In the genomic region with DNA sequence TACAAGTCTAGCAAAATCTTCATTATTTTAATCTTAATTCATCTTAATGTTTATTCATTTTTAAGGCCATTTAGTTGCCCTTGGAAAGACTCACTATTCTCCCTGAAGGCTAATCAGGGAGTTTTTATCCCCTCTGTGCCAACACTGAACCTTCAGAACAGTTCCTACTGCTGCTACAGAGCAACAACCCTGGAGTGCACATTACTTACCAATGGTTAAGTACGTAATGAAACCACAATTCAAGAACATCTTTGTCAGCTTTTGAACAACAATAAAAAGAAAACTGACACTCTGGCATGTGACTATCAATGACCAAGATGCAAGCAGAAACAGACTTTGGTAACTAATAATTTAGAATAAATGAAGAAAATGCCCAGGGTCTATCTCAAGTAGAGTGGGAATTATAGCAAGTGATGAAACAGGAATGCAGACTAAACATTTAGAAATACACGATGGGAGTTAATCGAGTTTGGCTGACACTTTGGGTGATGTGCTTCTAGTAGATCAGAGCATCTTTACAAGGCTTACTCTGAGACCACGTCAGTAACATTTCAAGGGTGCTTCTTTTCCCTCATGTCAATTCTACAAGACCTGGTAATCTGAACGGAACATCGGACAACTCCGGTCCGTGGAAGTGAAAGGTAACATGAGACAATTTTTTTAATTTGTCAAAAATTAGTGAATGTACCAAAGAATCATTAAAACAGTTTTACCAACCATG, we compare ENCODE assay signal across 8 mouse cellular contexts. TPM values are rescaled to one million over a fixed set of nuclear protein-coding genes. Genes with fewer than 3 reads are reported as not detected.
DNase-seq lines count a peak whose midpoint lies in the region; ATAC-seq and TF ChIP-seq lines count a peak whose summit lies in the region.
"Had no signal": no experiment of that assay in that cellular context is flagged by ENCODE, and none has a peak within 500 bp of the region (broad histone marks: within the 10 kb centered on the region; RNA-seq: fewer than 3 reads in every experiment).

No protein-coding gene starts in this region.

- WGBS in forebrain, embryonic 13.5 days = 28% methylated on average over 8 of the region's 8 CpGs
- WGBS in limb, embryonic 14.5 days = 32% methylated on average over 8 of the region's 8 CpGs
- 23% methylated on average over 8 of the region's 8 CpGs for WGBS in stomach, postnatal 0 days

- peaks cover 5% of the 10 kb centered on the region; the same call in 1 of the 2 replicates for H3K9me3 ChIP-seq in megakaryocyte, embryonic 14.5 days
- H3K9me3 ChIP-seq in forebrain, embryonic 13.5 days (replicated peaks) = no peaks in the 10 kb centered on the region
- H3K9me3 ChIP-seq in limb, embryonic 14.5 days (ENCODE audit: control insufficient read depth, low read length) = no peaks in the 10 kb centered on the region
- no peaks in the 10 kb centered on the region for H3K9me3 ChIP-seq in stomach, postnatal 0 days (ENCODE audit: control insufficient read depth, low read length)

- H3K27ac ChIP-seq in forebrain, embryonic 13.5 days = no peak overlapping the region
- H3K27ac ChIP-seq in limb, embryonic 14.5 days (replicated peaks; ENCODE audit: low read depth, low read length) = no peak overlapping the region
- H3K27ac ChIP-seq in stomach, postnatal 0 days (replicated peaks) = no peak overlapping the region

- no peak for TF ChIP-seq CTCF in stomach, postnatal 0 days (IDR thresholded peaks at IDR 0.05; ENCODE audit: low read depth)

- H3K4me3 ChIP-seq in megakaryocyte, embryonic 14.5 days (replicated peaks) = peak overlapping the region; percentile 98
- peak overlapping the region; percentile 99 for H3K4me3 ChIP-seq in forebrain, embryonic 13.5 days
- peak overlapping the region; percentile 95 for H3K4me3 ChIP-seq in limb, embryonic 14.5 days (replicated peaks; ENCODE audit: low read length)
- peak overlapping the region; percentile 100 for H3K4me3 ChIP-seq in stomach, postnatal 0 days (ENCODE audit: low read depth, low read length)

- H3K4me1 ChIP-seq in megakaryocyte, embryonic 14.5 days = peaks cover 41% of the 10 kb centered on the region
- H3K4me1 ChIP-seq in forebrain, embryonic 13.5 days = peaks cover 31% of the 10 kb centered on the region
- H3K4me1 ChIP-seq in limb, embryonic 14.5 days (ENCODE audit: control insufficient read depth, insufficient read depth, low read length) = peaks cover 11% of the 10 kb centered on the region
- peaks cover 4% of the 10 kb centered on the region; the same call in 1 of the 2 replicates for H3K4me1 ChIP-seq in stomach, postnatal 0 days (replicated peaks; ENCODE audit: control insufficient read depth, insufficient read depth)

- no peak for ATAC-seq in megakaryocyte, adult 5-6 weeks (ENCODE audit: poor library complexity, severe bottlenecking)
- ATAC-seq in forebrain, embryonic 13.5 days = no peak
- no peak for ATAC-seq in limb, embryonic 14.5 days (ENCODE audit: low FRiP score, low read depth)
- ATAC-seq in stomach, postnatal 0 days (ENCODE audit: low FRiP score, low TSS enrichment) = no peak

- peaks cover 10% of the 10 kb centered on the region for H3K36me3 ChIP-seq in megakaryocyte, embryonic 14.5 days (replicated peaks; ENCODE audit: low read length)
- no peaks in the 10 kb centered on the region for H3K36me3 ChIP-seq in forebrain, embryonic 13.5 days (ENCODE audit: poor library complexity, severe bottlenecking)
- H3K36me3 ChIP-seq in limb, embryonic 14.5 days (ENCODE audit: control insufficient read depth, insufficient read depth, low read length) = no peaks in the 10 kb centered on the region
- H3K36me3 ChIP-seq in stomach, postnatal 0 days (ENCODE audit: control insufficient read depth, insufficient read depth, low read length) = no peaks in the 10 kb centered on the region

- DNase-seq in limb, embryonic 14.5 days (ENCODE audit: low spot score) = no peak
- DNase-seq in stomach, postnatal 0 days (ENCODE audit: low spot score) = no peak
- DNase-seq in layer of hippocampus, adult 8-10 months (ENCODE audit: low spot score in 2 of 2) = no peak
- DNase-seq in layer of hippocampus, adult 18-20 months (ENCODE audit: low spot score in 2 of 2) = no peak
- DNase-seq: left cerebral cortex, postnatal 4 days had no signal

- no peaks in the 10 kb centered on the region for H3K27me3 ChIP-seq in megakaryocyte, embryonic 14.5 days (replicated peaks)
- H3K27me3 ChIP-seq in forebrain, embryonic 13.5 days = no peaks in the 10 kb centered on the region
- no peaks in the 10 kb centered on the region for H3K27me3 ChIP-seq in limb, embryonic 14.5 days (ENCODE audit: control insufficient read depth, insufficient read depth, low read length)
- no peaks in the 10 kb centered on the region for H3K27me3 ChIP-seq in stomach, postnatal 0 days (ENCODE audit: control insufficient read depth, insufficient read depth, low read length)

- no peak for TF ChIP-seq EP300 in stomach, postnatal 0 days (optimal IDR thresholded peaks at IDR 0.05)

- no peak for TF ChIP-seq POLR2A in limb, embryonic 14.5 days (IDR thresholded peaks at IDR 0.05; ENCODE audit: borderline replicate concordance, extremely low read depth, insufficient read depth, insufficient read length)

- peak overlapping the region; percentile 73 for H3K4me2 ChIP-seq in forebrain, embryonic 13.5 days
- H3K4me2 ChIP-seq in limb, embryonic 14.5 days (replicated peaks; ENCODE audit: low read depth, low read length, severe bottlenecking) = peak overlapping the region; percentile 80
- peak overlapping the region; percentile 77 for H3K4me2 ChIP-seq in stomach, postnatal 0 days (replicated peaks; ENCODE audit: low read depth)

- peak overlapping the region; percentile 100 for H3K9ac ChIP-seq in forebrain, embryonic 13.5 days
- H3K9ac ChIP-seq in limb, embryonic 14.5 days (ENCODE audit: low read depth, low read length, severe bottlenecking) = peak overlapping the region; percentile 99; the same call in 1 of the 2 replicates
- H3K9ac ChIP-seq in stomach, postnatal 0 days (ENCODE audit: low read length) = peak overlapping the region; percentile 35; the same call in 1 of the 2 replicates

RNA-seq across cellular contexts. Expression of gene Fbxo11, which starts 2.1 kb away (rescaled TPM):
- 1.1 TPM in 2 replicates for polyA plus RNA-seq in megakaryocyte, embryonic 14.5 days (2012; ENCODE audit: insufficient read depth, low replicate concordance)
- total RNA-seq in megakaryocyte, adult 5-6 weeks (2015) = 43.6 and 45.8 TPM in 2 replicates
- total RNA-seq in megakaryocyte, adult 5-6 weeks (2017) = 30.7 and 41.6 TPM in 2 replicates
- 28.0 and 28.6 TPM in 2 replicates for polyA plus RNA-seq in forebrain, embryonic 13.5 days (2015; fragmentation: Nextera tagmentation; extraction: Ambion mirVana)
- 50.9 and 63.0 TPM in 2 replicates for polyA plus RNA-seq in limb, embryonic 14.5 days (2012; rRNA removed)
- 29.5 and 34.1 TPM in 2 replicates for polyA plus RNA-seq in limb, embryonic 14.5 days (2014; fragmentation: Nextera tagmentation; extraction: Ambion mirVana)
- 7.7 and 9.1 TPM in 2 replicates for polyA plus RNA-seq in stomach, postnatal 0 days (2015; fragmentation: Nextera tagmentation; extraction: Ambion mirVana)
- total RNA-seq in layer of hippocampus, adult 8-10 months (2022) = 100 to 1,000 TPM; 109 to 125 (median 118) TPM
- total RNA-seq in layer of hippocampus, adult 18-20 months (2021) = 100 to 1,000 TPM; 123 to 128 TPM

Comparison
In these comparisons a context has a peak if more than half of its experiments do, and no peak if none do; other contexts are left out.
1. H3K9ac ChIP-seq: peak in every context shown above with its lines; median percentile 100 in forebrain, embryonic 13.5 days; 99 in limb, embryonic 14.5 days; 35 in stomach, postnatal 0 days.